Mouse (Mus musculus) bone marrow macrophage, adult 2 months (primary cell): ENCODE measurements around the gene Ksr1. TPM values are rescaled to one million over a fixed set of nuclear protein-coding genes. Genes with fewer than 3 reads are reported as not detected.
"Not testable (repeated sequence)": the region's sequence is repeated elsewhere in the genome, so short reads cannot be mapped to it uniquely, and the experiment has no call there.

Experiments
- H3K27ac ChIP-seq: 2 replicates; pipeline ENCODE4 v1.5.1; 2012; ENCODE audit warnings: low read depth, low read length; ENCODE audit not compliant: insufficient read depth
- H3K4me1 ChIP-seq: 2 replicates; pipeline ENCODE4 v1.6.1; 2012; ENCODE audit warnings: low read length; ENCODE audit not compliant: control insufficient read depth, insufficient read depth
- H3K4me3 ChIP-seq: 2 replicates; pipeline ENCODE4 v1.5.1; 2012; ENCODE audit warnings: mild to moderate bottlenecking, low read length, moderate library complexity; ENCODE audit not compliant: insufficient read depth
- CTCF ChIP-seq: IDR thresholded peaks from 2 replicates; pipeline ENCODE4 v1.5.1; 2012; ENCODE audit warnings: low read depth, mild to moderate bottlenecking, low read length, moderate library complexity
- POLR2A ChIP-seq: IDR thresholded peaks from 2 replicates; pipeline ENCODE4 v1.6.1; 2012; ENCODE audit warnings: mild to moderate bottlenecking, low read depth, low read length, borderline replicate concordance
- polyA plus RNA-seq: library from polyadenylated mRNA; stranded (reverse); fragments of >200 nt; gene quantifications from 2 replicates; pipeline ENCODE4 v1.2.4, GENCODE M21; 2012; ENCODE audit not compliant: missing spikeins, insufficient read depth, insufficient read length

The Ksr1 gene
- polyA plus RNA-seq, 1 experiment: 6.0 TPM

DNA sequence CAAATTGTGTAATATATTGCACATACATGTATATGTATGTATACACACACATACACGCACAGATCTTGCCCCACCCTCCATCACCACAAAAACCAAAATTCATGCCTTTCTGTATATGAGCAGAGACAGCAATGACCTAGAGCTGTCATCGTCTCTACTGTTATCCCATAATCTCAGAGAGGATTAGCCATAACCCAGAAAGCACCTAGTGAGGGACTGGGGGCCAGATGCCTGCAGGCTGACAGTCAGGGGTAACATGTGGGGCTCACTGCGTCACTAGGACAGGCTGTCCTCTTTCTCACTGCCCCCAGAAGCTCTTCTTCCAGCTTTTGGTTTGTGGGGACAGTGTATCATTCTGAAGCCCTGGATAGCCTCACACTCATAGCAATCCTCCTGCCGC is 144.3 kb downstream of the Ksr1 start:
- no peak for TF ChIP-seq CTCF
- Histone ChIP-seq H3K4me1 (no peaks in the 10 kb centered on the region), H3K4me3 (no peak overlapping the region), H3K27ac (no peak overlapping the region)

DNA sequence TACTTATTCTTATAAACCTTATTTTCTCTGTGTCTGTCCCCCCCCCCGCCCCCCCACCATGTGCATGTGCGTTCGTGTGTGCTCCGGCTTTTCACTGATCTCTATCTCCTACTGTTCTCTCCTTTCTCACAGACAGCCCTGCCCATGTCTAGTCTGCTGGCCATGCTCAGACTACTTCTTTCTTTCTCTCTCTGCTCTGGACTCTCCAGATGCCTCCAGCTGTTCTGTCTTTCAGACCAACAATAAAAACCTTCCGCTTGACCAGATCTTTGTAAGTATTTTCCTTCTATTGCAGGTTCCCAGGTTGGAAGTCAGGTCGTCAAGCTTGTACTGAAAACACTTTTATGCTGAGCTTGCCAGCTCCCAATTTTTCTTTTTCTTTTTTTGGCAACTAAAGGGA is 147.1 kb downstream of the Ksr1 start:
- TF ChIP-seq CTCF: no peak
- no peak for TF ChIP-seq POLR2A
- H3K4me3 ChIP-seq: no peak overlapping the region
- no peaks in the 10 kb centered on the region for H3K4me1 ChIP-seq
- no peak overlapping the region for H3K27ac ChIP-seq

DNA sequence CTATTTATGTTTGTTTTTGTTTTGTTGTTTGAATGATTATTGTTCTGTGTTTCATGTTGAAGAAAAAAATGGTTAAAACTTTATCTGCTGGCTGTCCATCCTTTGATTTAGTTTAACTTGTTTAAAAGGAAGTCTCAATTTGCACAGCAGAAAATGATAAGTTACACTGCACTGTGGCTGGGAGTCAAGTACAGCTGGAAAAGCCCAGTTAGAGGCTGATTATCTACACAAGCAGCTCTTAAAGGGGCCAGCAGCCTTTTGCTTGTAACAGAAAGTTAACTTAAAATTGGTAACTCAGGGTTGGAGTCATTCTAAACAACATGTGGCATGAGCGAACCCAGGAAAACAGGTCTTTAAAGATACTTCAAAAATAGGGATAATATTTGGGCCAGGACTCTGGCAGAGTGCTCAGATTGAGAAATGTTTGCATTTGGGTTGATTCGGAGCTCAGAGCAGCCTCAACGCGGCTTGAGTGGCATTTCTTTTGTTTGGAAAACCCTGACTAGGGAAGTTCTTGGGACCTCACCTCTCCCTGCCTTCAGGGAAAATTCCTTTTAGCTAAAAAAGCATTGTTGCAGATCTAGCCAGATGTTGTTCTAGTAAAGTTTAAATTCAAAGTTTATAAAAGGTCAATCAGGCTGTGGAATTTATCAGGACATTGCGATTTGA is 155.2 kb downstream of the Ksr1 start:
- not testable (repeated sequence) for H3K4me3 ChIP-seq, H3K4me1 ChIP-seq, H3K27ac ChIP-seq

DNA sequence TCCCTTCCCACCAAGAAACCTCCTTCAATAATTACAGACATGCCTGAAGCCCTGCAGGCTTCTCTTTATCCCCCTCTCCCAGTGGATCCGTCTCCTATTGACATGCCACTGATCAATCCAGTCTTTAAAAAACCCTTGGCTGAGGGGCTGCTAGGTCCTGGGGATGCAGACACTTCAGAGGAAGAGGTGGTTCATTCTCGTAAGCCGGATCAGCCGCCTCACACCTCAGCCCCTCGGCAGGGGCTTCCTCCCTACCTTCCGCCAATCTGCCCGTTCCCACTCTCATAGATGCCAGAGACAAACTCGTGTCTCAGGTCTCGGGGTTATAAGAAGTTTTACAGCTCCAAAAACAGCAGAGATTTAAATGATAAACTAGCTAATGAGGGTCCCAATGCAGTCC is 156.1 kb downstream of the Ksr1 start:
- Histone ChIP-seq H3K27ac (no peak overlapping the region), H3K4me1 (peaks cover 8% of the 10 kb centered on the region), H3K4me3 (no peak overlapping the region)
- TF ChIP-seq CTCF (no peak), POLR2A (no peak)

DNA sequence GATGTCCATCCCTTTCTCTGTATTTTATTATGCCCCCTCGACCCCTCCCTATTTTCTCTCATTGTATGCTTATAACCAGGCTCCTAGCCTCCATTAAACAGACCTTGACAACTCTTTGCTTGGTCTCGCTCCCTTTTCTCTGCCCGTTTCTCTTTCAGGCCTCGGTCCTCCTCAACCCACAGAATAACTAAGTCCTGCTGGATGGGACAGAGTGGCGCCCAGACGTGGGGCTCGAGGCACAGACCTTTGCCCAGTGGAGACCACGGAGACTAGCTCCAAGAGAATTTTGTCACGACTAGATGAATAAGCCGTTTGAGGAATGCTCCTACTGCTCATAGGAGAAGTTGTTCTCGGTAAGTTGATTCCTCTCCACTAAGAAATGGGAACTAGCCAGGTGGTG is 157.0 kb downstream of the Ksr1 start:
- not testable (repeated sequence) for H3K4me3 ChIP-seq, H3K27ac ChIP-seq, H3K4me1 ChIP-seq

DNA sequence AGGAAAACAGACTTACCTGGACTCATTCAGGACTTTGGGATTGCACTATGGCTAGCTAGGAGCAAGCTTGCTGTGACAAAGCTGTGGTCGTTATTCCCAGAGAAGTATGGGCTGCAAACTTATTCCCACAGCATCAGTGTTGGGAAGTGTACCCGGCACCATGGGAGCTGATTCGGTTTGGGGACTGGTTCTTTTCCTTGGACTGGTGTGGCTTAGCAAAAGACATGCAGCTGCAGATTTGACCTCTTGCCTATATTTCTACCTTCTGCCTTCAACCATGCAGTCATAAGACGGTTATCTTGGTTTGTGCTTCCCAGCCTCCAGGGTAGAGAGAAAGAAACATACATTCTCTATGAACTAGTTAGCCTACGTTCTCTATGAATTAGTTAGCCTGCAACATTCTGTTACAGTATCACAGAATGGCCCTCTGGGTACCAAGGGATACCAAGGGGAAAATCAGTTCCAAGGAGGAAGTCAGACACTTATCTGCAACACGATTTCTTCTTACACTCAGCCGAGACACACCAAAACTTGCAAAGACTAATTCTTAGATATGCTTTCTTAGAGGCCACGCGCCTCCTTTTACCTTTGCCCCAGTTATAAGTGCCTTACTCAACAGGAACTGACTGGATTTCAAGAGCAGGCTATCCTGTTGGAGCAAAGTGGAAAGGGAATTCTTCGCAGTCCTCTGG is 159.8 kb downstream of the Ksr1 start:
- Histone ChIP-seq H3K4me3 (no peak overlapping the region), H3K27ac (no peak overlapping the region), H3K4me1 (peaks cover 29% of the 10 kb centered on the region)
- no peak for TF ChIP-seq CTCF
- no peak for TF ChIP-seq POLR2A

DNA sequence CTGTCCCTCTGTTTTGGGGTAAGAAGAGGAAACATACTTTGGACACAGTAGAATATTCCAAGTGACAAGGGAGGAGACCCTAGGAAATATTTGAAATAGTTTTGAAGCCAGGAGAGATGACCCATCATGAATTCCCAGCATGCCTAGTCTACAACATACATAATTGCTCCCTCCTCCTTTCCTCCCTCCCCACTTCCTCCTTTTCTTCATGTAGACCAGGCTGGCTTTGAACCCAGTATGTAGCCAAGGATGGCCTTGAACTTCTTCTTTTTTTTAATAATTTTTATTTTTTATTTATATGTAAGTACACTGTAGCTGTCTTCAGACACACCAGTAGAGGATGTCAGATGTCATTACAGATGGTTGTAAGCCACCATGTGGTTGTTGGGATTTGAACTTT is 160.7 kb downstream of the Ksr1 start:
- Histone ChIP-seq H3K4me1 (peaks cover 29% of the 10 kb centered on the region), H3K4me3 (no peak overlapping the region), H3K27ac (peak overlapping the region; percentile 25; the same call in 1 of the 2 replicates)
- TF ChIP-seq POLR2A (no peak), CTCF (no peak)

DNA sequence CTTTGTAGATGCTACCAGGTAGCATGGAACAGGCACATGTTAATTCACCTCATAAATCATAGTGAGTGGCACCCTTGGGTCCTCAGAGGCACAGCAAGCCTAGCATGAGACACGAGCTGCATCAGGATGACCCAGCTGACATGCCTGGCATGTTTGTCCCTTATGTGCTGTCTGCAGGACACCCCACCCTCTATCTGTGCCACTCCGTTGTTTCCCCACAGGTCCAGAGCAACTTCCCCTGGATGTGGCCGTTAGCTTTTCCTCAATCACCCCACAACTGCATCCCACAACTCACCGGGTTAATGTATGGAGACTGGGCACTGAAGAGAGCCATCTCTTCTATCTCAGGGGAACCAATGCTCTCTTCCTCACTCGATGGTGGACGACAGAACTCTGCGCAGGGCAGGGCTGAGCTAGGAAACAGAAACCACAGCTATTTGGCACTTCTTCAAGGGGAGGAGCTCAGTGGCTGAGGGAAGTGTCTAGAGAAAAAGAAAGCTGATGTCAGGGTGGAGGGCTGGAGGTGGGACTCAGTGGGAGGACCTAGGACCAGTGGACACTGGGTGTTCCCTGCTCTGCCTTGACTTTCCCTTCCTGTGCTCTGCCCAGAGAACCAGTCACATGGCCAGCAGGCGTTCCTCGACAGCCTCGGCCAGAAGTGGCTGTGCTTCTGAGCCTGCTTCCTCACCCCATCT is 161.6 kb downstream of the Ksr1 start, which contains the start of gene Lgals9:
Lgals9 (minus strand) TSS at position 464 of the 695 bp plus-strand sequence.
- Histone ChIP-seq H3K27ac (peak within 1 kb of the TSS; percentile 64), H3K4me3 (peak within 1 kb of the TSS; percentile 64), H3K4me1 (peaks cover 29% of the 10 kb centered on the region)

DNA sequence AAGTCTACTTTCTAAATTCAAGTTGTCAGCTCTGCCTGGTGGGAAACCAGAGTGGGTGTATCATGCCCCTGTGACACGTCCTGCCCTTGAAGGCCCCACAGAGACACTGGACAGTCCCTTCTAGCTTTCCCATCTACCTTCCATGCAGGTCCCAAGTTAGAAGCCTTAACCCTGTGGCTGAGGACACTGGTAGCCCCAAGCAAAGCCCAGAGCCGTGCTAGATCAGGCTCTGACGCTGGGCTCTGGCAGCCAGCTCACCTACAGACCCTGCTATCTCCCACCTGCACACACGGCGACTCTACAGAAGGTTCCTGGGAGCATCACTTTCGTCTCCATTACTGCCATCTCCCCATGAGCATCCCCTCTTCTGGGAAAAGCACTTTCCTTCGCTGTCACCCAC is 162.7 kb downstream of the Ksr1 start:
- peak overlapping the region; percentile 68 for H3K27ac ChIP-seq
- peaks cover 29% of the 10 kb centered on the region for H3K4me1 ChIP-seq
- TF ChIP-seq CTCF: no peak
- no peak for TF ChIP-seq POLR2A
- H3K4me3 ChIP-seq: peak overlapping the region; percentile 64

More for the DNA sequence above, 161.6 kb downstream of the Ksr1 start, which contains the start of gene Lgals9:
- TF ChIP-seq POLR2A: 0 out of 2 replicates have a peak, but pooled peaks have one; percentile 25
- TF ChIP-seq CTCF: no peak
